Mouse (Mus musculus): ENCODE measurements around the gene Smc6. TPM values are rescaled to one million over a fixed set of nuclear protein-coding genes. Genes with fewer than 3 reads are reported as not detected.

Smc6 gene
- 191 TPM for polyA plus RNA-seq (2017; shearing (Covaris generic))

GRCm38 (mm10) chr12:11265382-11266281 lies at the start of gene Smc6, which contains the start of gene Gen1:
TSS of gene Smc6 (plus strand) at chr12:11265886.
TSS of gene Gen1 (minus strand) at chr12:11265801.

Other genes with a start within 250 kb of the Smc6 start
- not detected for gene Kcns3, start 114.8 kb upstream of the Smc6 start, polyA plus RNA-seq (2017; shearing (Covaris generic))
- not detected for gene Msgn1, start 56.9 kb upstream of the Smc6 start, polyA plus RNA-seq (2017; shearing (Covaris generic))
- gene Gen1, start 85 bp upstream of the Smc6 start, polyA plus RNA-seq (2017; shearing (Covaris generic)), result 1.1 TPM
- gene Vsnl1, start 170.7 kb downstream of the Smc6 start, polyA plus RNA-seq (2017; shearing (Covaris generic)), result not detected
- not detected for gene Rad51ap2, start 190.2 kb downstream of the Smc6 start, polyA plus RNA-seq (2017; shearing (Covaris generic))